28 mouse cellular contexts compared by ENCODE assay signal in genomic region chr13:98946434-98946833, GRCm38 (mm10). TPM values are rescaled to one million over a fixed set of nuclear protein-coding genes. Genes with fewer than 3 reads are reported as not detected.
DNase-seq lines count a peak whose midpoint lies in the region; ATAC-seq and TF ChIP-seq lines count a peak whose summit lies in the region.
"Had no signal": no experiment of that assay in that cellular context is flagged by ENCODE, and none has a peak within 500 bp of the region (broad histone marks: within the 10 kb centered on the region; RNA-seq: fewer than 3 reads in every experiment).

No protein-coding gene starts in this region.

- TF ChIP-seq CTCF in kidney, adult 2 months (conservative IDR thresholded peaks at IDR 0.05; ENCODE audit: insufficient read depth, insufficient read length, low read depth, low read length) = no peak
- TF ChIP-seq CTCF in bone marrow, adult 2 months (IDR thresholded peaks at IDR 0.05; ENCODE audit: control insufficient read depth, insufficient read depth, low read length) = no peak

- H3K9ac ChIP-seq in kidney, embryonic 16.5 days (replicated peaks; ENCODE audit: low read length) = no peak overlapping the region
- H3K9ac ChIP-seq: embryonic facial prominence, embryonic 12.5 days; forebrain, embryonic 15.5 days; heart, embryonic 12.5 days; hindbrain, embryonic 15.5 days had no signal

- no peak for DNase-seq in kidney, adult 2 months
- DNase-seq in 416B (ENCODE audit: low read depth) = peak; percentile 54
- no peak for DNase-seq in adrenal gland, adult 2 months
- no peak for DNase-seq in spleen, postnatal 14 days (ENCODE audit: low spot score in 2 of 2)
- DNase-seq: adrenal gland, adult 8-10 months; adrenal gland, postnatal 36 days; cerebellum, adult 11 months; cerebellum, adult 9-10 months; cerebellum, postnatal 25 days; gastrocnemius, postnatal 10 days had no signal

- no peak for ATAC-seq in kidney, embryonic 16.5 days (ENCODE audit: low FRiP score, low TSS enrichment)
- ATAC-seq: forebrain, embryonic 15.5 days; inflammation-experienced regulatory T-cells, adult 6 months had no signal

- H3K36me3 ChIP-seq in kidney, embryonic 16.5 days (ENCODE audit: insufficient read depth, low read length) = no peaks in the 10 kb centered on the region
- no peaks in the 10 kb centered on the region for H3K36me3 ChIP-seq in kidney, adult 2 months (ENCODE audit: control insufficient read depth, insufficient read depth, low read length)
- H3K36me3 ChIP-seq: embryonic facial prominence, embryonic 12.5 days; forebrain, embryonic 15.5 days; heart, embryonic 12.5 days; hindbrain, embryonic 15.5 days had no signal

- WGBS in kidney, embryonic 16.5 days = 84% methylated on average over 7 of the region's 7 CpGs
- 85% methylated on average over 7 of the region's 7 CpGs for WGBS in kidney, adult 2 months
- 54% methylated on average over 7 of the region's 7 CpGs for WGBS in bone marrow, adult 2 months

- no peaks in the 10 kb centered on the region for H3K27me3 ChIP-seq in kidney, embryonic 16.5 days (ENCODE audit: insufficient read depth, low read length)
- H3K27me3 ChIP-seq in kidney, adult 2 months (replicated peaks; ENCODE audit: control insufficient read depth, insufficient read depth, low read length) = no peaks in the 10 kb centered on the region
- H3K27me3 ChIP-seq: embryonic facial prominence, embryonic 12.5 days; forebrain, embryonic 15.5 days; heart, embryonic 12.5 days; hindbrain, embryonic 15.5 days; Patski had no signal

- TF ChIP-seq POLR2A in kidney, adult 2 months (IDR thresholded peaks at IDR 0.05; ENCODE audit: low read depth, low read length) = no peak
- no peak for TF ChIP-seq POLR2A in bone marrow, adult 2 months (IDR thresholded peaks at IDR 0.05; ENCODE audit: borderline replicate concordance, control insufficient read depth, low read depth, low read length)

- H3K4me2 ChIP-seq in kidney, embryonic 16.5 days (replicated peaks; ENCODE audit: low read depth, low read length) = no peak overlapping the region
- H3K4me2 ChIP-seq: embryonic facial prominence, embryonic 12.5 days; forebrain, embryonic 15.5 days; heart, embryonic 12.5 days; hindbrain, embryonic 15.5 days had no signal

- peak overlapping the region; percentile 65 for H3K27ac ChIP-seq in kidney, embryonic 16.5 days (ENCODE audit: low read length)
- no peak overlapping the region for H3K27ac ChIP-seq in kidney, adult 2 months (ENCODE audit: insufficient read depth, low read depth, low read length)
- peak overlapping the region; percentile 38; the same call in 1 of the 2 replicates for H3K27ac ChIP-seq in bone marrow, adult 2 months (ENCODE audit: control insufficient read depth, insufficient read depth, low read depth, low read length, poor library complexity)
- H3K27ac ChIP-seq: embryonic facial prominence, embryonic 12.5 days; forebrain, embryonic 15.5 days; hindbrain, embryonic 15.5 days had no signal

- no peaks in the 10 kb centered on the region for H3K9me3 ChIP-seq in kidney, embryonic 16.5 days (ENCODE audit: low read length)
- H3K9me3 ChIP-seq: embryonic facial prominence, embryonic 12.5 days; forebrain, embryonic 15.5 days; heart, embryonic 12.5 days; hindbrain, embryonic 15.5 days had no signal

- no peak overlapping the region for H3K4me3 ChIP-seq in kidney, embryonic 16.5 days (ENCODE audit: low read length)
- no peak overlapping the region for H3K4me3 ChIP-seq in kidney, adult 2 months (ENCODE audit: insufficient read depth, low read depth, low read length)
- H3K4me3 ChIP-seq in bone marrow, adult 2 months (replicated peaks; ENCODE audit: control insufficient read depth, low read depth, low read length) = no peak overlapping the region
- H3K4me3 ChIP-seq: embryonic facial prominence, embryonic 12.5 days; forebrain, embryonic 15.5 days; heart, embryonic 12.5 days; hindbrain, embryonic 15.5 days had no signal

- H3K4me1 ChIP-seq in kidney, embryonic 16.5 days (ENCODE audit: insufficient read depth, low read length) = peaks cover 32% of the 10 kb centered on the region
- peaks cover 25% of the 10 kb centered on the region for H3K4me1 ChIP-seq in kidney, adult 2 months (ENCODE audit: control insufficient read depth, insufficient read depth, low read length)
- peaks cover 4% of the 10 kb centered on the region; the same call in 1 of the 2 replicates for H3K4me1 ChIP-seq in bone marrow, adult 2 months (ENCODE audit: control insufficient read depth, insufficient read depth, low read length)
- H3K4me1 ChIP-seq: embryonic facial prominence, embryonic 12.5 days; forebrain, embryonic 15.5 days; hindbrain, embryonic 15.5 days had no signal

RNA-seq across cellular contexts. Expression of gene Tnpo1, which starts 20.2 kb away (rescaled TPM):
- 65.4 and 67.7 TPM in 2 replicates for polyA plus RNA-seq in kidney, embryonic 16.5 days (2015; fragmentation: Nextera tagmentation; extraction: Ambion mirVana)
- polyA plus RNA-seq in kidney, adult 2 months (2012; rRNA removed) = 25.0 and 27.0 TPM in 2 replicates
- 11.2 and 24.9 TPM in 2 replicates for polyA plus RNA-seq in bone marrow, adult 2 months (2011; ENCODE audit: insufficient read depth, insufficient read length, low replicate concordance, missing spikeins)
- 100 to 1,000 TPM; 126 to 127 TPM for total RNA-seq in adrenal gland, adult 2 months (2021)
- 7.4 and 9.6 TPM in 2 replicates for polyA plus RNA-seq in adrenal gland, adult 2 months (2012; rRNA removed)

RNA-seq across cellular contexts. Expression of gene 1700024P04Rik, which starts 37.9 kb away (rescaled TPM):
- polyA plus RNA-seq in kidney, embryonic 16.5 days (2015; fragmentation: Nextera tagmentation; extraction: Ambion mirVana) = not detected in 2 replicates
- not detected in 2 replicates for polyA plus RNA-seq in kidney, adult 2 months (2012; rRNA removed)
- not detected in 2 replicates for polyA plus RNA-seq in bone marrow, adult 2 months (2011; ENCODE audit: insufficient read depth, insufficient read length, low replicate concordance, missing spikeins)
- not detected for total RNA-seq in adrenal gland, adult 2 months (2021)
- polyA plus RNA-seq in adrenal gland, adult 2 months (2012; rRNA removed) = not detected in 2 replicates
- total RNA-seq: adrenal gland, adult 8-10 months; adrenal gland, postnatal 36 days; gastrocnemius, postnatal 10 days; gastrocnemius, postnatal 4 days; heart, adult 8-10 months; heart, postnatal 25 days; MEL had no signal
- polyA plus RNA-seq: brain, embryonic 14.5 days; C2C12; cortical plate, adult 2 months; embryonic facial prominence, embryonic 12.5 days; forebrain, embryonic 11.5 days; forebrain, embryonic 15.5 days; heart, embryonic 12.5 days; heart, embryonic 16.5 days; hindbrain, embryonic 11.5 days; hindbrain, embryonic 15.5 days; inflammation-experienced regulatory T-cells, adult 6 months; Patski had no signal
